Mouse (Mus musculus): ENCODE results near the gene Sema4a.

The Sema4a gene

DNA sequence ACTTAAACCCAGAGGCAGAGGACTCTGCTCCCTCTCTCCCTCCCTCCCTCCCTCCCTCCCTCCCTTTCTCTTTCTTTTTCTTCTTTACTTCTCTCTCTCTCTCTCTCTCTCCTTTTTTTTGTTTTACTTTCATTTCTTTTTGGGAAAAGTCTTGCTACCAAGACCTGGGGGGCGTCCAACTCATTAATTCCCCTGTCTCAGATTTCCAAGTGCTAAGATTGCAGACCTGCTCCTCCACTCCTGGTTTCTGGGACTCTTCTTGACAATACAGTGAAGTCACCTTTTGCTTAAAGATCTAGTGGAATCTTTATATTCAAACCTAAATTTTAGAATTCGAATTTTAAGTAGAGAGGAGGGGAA, 35.7 kb downstream of the Sema4a start:
- no peak for DNase-seq

DNA sequence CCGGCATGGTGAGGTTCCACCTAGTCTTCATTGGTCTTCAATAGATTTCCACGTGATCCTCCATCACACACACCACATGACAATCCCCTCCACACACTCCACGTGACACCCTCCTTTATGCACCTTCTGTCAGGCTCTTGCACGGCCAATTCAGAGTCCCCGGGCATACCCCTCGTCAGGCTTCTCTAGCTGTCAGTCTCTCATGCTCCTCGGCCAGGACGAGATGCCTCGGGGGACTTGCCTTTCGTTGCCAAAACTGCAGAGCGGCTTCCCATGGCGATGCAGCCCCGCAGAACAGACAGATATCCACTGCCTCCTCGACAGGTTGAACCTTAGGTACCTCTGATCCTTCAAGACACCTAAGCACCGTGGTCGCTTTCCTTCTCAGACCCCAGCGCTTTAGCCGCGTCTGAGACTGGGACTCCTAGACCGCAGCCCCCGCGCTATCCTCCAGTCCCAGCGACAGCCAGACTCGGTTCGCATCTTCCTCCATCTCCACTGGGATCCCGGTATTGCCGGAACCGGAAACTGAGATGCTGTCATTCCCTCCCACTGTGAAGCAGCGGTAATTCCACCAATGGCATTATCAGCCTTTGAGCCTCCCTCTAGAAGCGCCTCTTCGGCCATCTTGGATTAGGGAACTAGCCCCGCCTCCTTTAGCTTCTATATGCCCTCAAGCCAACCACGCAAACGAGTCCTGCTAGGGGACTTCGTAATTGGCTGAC, 36.2 kb downstream of the Sema4a start, which contains the start of gene Slc25a44:
TSS of gene Slc25a44 (minus strand) at position 535 of the 725 bp plus-strand sequence.
- DNase-seq = peak; percentile 77 to 90

DNA sequence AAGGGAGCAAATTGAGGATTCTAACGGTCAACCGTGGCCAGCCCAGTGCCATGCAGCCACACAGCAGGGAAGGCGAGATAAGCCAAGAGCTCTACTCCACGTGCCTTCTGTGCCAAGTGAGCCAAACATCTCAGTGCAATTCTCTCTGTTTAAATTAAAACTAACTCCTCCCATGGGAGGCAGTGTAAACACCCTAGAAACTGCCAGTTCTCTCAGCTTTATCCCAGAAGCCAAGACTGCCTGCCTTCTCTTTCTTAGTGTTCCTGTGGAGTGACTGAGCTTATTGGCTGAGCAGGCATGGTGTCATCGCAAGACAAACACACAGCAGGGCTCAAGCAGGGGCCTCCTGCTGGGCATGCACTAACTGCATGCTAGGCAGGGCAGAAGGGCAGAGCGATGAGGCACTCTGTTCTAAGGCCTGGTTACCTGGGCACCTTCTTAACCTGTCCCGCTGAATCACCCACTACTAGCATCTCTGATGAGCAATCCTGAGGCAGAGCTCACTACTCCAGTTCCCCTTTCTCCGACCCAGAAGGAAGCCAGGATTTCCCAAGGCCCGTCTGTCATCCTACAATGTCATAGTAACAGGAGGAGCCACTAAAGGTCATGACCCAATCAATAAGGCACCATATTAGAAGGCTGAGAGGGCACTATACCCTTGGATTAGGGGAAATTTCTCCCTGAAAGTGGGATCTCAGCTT, 38.8 kb downstream of the Sema4a start:
- no peak for DNase-seq

DNA sequence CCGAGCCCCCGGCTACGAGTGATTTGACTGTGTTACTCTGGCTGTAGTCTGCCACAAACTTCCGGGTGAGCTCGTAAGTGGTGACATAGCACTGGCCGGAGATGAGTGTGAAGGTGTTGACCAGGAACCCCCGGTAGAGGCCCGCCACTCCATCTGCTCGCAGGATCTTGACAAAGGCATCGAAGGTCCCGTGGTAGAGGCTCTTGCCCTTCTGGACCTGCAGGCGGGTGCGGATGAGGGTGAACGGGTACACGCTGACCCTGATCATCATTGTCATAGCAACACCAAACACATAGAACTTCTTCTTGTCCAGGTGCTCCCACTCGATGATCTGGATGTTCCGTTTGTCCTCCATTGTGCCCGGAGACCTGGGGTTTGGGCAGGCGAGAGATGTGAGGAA, 40.2 kb downstream of the Sema4a start:
- DNase-seq = no peak

DNA sequence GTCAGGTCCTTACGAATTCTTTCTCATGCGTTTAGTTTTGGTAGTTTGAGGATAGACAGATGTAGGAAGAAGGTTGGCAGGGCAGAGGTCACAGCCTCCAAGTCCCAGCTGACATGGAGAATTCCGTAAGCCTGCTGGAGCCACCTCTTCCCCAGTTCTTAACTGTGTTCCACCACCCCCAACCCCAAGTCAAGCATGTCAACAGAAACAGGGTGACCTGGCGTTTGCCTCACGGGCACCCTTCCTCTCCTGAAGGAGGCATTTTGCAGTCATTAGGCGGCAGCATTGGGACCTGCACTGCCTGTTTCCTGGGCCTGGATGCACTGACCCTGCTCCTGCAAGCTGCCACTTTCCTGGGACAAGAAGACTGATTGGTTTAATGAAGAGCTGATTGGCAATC, 43.0 kb downstream of the Sema4a start:
- no peak for DNase-seq

DNA sequence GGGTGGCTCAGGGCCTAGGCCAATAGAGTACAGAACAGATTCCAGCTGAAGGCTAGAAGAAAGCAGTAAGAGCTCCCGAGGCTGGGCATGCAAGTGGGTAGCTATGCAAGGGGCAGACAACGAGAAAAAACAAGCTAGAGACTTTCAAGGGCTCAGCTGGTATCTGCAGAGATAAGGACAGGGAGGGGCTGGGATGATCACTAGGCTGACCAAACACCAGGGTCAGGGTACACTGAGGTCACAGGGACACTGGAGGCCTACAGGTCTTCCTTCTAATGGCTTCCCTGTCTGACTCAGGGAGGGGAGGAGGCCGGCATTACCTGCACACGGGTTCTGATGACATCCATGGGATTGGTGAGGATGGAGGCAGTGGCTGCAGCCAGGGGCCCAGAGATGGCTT, 45.3 kb downstream of the Sema4a start:
- no peak for DNase-seq

DNA sequence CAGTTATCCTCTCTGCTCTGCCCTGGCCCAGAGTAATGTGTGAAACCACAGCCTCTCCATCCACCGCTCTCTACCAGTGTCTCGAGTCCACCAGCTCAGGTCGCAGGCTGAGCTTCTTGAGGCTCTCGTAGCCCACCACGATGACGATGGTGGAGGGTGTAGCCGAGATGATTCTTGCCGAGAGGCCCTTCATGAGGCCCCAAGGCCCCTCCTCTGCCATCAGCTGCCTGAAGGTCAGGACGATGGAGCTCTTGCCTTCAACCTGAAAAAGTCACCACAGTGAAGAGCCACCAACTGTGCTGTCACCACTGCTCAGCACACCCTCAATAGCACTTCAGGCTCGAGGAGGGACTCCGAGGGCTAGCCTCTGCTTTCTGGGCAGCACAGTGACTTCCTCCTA, 48.3 kb downstream of the Sema4a start:
- no peak for DNase-seq

DNA sequence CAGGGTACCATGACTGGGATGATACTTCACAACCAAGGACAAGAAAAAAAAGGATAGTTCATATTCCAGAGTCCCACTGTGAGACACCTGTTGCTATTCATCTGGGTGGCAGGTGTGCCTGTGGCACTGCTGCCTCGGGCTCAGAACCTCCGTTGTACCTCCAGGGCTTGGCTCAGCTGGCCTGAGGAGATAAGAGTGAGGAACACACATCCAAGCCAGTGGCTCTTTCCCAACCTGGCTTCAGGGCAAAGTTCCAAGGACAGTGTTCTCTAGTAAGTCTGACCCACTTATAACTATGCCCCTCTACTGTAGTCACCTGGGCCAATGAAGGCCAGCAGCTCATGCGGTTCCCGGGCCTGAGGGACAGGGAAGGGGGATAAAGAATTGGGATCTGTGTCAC, 49.3 kb downstream of the Sema4a start:
- DNase-seq = no peak

DNA sequence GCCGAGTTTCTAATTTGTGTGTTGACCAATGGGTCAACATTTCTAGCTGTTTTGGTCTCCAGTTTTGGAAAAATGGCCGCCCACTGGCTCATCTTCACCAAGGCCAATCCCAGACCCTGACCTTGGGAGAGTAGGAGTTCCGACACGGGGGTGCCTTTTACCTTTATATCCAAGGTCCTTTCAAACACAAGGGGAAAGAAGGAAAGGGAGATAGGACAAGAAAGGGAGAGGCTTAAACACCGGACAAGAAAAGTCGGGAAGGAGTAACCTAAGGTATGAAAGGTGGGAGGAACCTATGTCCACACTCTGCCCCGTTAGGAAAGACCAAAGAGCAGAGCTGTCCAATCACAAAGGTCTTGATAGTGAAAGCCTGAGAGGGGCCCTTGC, 50.3 kb downstream of the Sema4a start:
- no peak for DNase-seq

DNA sequence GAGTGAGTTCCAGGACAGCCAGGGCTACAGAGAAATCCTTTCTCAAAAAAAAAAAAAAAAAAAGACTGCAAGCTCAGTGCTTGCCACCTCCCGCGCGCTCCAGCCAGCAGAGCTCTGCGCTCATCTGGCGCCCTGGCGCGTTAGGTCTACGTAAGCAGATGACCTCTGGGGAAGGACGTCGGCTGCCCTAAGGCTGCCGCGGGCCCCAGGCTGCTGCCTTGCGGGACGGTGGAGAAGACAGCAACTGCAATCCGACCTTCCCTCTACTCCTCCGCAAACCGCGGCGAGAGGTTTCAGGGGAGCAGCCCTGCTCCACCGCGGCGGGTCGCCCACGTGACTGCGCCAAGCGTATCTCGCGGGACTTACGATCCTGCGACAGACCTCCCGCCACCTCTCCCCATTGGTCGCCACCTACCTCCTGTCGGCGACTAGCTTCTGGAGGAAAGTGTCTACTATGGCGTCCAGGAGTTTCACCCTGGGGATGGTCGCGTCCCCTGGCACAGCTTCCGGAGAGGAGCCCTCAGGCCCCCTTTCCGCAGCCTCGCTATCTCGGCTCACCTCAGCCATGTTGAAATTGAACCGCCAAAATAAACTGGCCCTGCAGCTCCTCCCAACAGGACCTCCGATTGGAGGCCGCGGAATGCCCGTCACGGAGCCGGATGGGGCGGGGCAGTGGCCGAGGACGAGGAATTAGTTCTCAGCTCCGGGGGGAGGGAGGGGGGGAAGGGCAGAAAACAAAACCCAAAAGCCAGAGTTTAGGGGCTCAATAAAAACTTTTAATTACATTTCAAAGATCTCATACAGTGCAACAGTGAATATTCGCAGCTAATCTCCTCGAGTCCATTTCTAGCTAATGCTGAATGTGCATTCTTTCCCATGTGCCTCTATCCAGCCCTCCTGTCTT, 51.0 kb downstream of the Sema4a start, which contains the start of gene Pmf1:
TSS of gene Pmf1 (minus strand) at position 591 of the 904 bp plus-strand sequence.
- DNase-seq = peak; percentile 85 to 89

DNA sequence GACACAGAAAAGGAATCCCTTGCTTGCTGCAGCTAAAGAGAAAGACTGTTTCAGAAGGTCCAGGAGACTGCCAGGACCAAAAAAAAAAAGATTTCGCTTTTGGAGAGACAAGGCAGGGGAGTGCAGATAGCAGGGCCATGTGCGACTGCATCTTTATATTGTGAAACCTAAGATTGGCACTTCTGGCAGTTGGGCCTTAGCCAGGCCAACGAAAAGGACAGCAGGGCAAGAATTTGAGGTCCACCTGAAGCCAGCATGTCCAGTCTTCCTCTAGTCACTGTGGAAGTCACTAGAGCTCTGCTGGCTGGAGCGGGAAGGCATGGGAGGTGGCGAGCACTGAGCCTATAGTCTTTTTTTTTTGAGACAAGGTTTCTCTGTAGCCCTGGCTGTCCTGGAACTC, 52.0 kb downstream of the Sema4a start:
- DNase-seq = no peak

DNA sequence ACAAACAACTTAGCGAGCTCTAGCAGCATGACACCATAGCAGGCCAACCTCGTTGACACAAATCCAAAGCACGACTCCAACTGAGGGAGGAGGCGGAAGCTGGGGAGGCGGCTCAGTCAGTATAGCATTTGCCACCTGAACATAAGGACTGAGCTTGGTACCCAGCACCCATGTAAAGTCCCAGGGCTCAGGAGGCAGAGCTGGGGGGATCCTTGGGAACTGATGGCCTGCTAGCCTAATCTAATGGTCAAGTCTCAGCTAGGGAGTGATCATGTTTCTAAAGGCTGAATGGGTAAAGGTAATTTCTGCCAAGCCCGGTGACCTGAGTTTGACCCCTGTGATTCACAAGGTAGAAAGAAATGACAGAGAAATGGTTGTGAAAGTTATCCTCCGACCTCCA, 53.5 kb downstream of the Sema4a start:
- no peak for DNase-seq

DNA sequence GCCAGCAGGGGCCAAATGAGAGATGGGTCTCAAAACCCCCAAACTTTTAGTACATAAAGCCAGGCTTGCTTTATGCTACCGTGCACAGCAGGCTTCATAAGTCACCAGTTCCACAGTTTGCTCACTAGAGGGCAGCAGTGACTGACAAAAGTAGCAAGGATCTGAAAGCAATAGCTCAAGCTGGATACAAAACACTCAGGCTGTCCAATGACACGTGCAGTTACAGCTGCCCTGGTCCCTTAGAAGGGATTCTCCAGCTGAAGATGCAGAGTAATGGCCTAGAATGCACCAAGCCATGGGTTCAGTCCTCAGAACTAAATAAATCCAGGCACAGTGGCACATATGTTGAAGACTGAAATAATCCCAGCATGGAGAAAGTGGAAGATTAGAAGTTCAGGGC, 53.9 kb downstream of the Sema4a start:
- peak in 1 of 2 experiments; percentile 45 for DNase-seq

DNA sequence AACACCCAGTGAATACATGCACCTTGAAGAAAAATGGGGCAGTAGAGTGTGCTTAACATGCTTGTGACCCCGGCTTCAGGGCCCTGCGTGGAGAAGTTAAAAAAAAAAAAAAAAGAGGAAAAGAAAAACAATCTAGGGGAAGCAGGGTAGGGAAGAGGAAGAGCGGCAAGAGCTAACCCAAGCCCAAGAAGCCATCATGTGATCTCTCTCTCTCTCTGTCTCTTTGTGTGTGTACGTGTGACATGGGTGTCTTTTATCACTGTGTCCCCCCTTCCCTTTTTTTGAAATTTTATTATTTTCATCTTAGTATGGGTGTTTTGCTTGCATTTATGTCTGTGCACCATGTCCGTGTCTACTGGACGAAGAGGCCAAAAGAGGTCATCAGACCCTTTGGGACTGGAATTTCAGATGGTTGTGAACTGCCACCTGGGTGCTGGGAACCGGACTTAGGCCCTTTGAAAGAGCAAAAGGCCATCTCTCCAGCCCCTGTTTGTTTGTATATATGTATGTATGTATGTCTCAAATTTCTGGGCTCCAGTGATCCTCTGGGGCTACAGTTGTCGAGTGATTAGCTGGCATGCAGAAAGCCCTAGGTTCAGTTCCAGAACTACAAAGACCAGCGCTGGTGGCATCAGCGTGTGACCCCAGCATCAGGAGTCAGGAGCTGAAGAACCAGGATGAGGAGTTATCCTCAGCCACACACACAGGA, 57.3 kb downstream of the Sema4a start:
- DNase-seq = no peak

DNA sequence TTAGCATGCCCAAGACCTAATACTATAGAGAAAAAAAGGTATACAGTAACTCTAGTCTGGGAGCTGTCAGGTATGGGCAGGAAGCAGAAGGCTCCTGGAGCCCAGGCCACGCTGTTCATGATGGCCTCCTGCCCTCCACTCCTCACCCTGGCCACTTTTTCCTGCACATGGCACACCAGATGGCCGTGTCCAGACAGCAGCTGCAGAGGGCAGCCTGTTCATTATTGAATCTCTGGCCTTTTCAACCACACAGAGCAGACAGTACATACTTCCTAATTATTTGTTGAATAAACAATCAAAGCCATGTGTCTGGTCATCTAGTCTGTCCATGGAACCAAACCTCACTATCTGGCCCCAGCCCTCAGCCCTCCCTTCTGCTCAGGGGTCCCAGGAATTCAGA, 62.3 kb downstream of the Sema4a start:
- DNase-seq = no peak

DNA sequence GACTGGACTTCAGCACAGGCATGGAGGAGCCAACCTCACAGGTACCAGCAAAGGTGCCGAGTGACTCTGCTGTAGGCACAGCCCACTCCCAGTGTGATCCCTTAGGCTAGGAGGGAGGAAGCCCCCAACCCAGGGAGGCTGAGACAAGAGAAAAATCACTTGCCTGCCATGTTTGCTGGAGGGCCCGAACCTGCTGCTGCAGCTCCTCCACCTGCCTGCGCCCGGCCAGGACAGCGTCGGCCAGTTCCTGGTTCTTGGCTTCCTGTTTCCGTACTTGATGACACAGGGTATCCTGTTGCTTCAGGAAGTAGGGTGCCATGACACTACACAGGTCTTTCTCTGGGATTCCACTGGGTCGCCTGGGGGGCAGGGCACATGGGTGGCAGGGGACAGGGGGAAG, 65.2 kb downstream of the Sema4a start:
- DNase-seq = peak; percentile 15 to 19

DNA sequence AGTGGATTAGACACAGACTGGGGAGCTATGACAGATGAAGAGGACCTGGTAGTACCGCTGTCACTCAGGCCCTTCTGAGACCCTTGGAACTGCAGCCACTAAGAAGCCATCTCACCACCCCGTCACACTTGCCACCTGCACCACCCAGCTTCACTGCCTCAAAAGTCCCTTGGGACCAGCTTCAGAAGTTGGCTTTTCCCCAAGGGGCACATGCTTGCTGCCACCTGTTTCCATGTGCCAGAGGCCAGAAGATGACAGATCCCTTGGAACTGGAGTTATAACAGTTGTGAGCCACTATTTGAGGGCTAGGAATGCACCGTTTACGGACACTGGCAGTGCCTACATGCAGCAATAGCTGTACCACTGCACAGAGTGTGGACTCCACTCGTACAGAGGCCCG, 65.7 kb downstream of the Sema4a start:
- DNase-seq = peak; percentile 37 to 49

DNA sequence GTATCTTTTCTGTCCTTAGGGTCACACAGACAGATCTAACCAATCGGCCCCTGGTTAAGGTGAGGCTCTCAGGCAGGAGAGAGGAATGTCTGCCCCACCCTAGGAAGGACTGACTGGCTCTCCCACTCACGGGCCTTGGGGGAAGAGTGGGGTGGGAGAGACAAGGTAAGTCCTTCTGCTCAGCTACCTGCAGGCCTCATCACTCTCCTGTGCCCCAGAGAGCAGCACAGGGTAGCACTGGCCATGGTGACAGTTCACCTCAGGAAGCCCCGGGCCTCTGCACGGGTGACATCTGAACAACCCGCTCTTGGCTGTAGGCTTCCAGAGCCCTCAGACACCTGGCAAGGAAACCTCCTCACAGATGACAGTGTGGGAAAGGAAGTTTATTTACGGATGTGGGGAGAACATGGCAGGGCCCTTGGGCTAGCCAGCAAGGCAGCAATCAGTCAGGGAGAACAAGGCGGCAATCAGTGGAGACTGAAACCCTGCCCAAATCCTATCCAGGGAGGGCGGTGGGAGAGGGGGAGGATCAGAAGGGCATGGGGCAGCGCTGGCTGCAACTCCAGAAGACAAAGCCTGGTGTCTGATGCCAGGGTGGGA, 67.1 kb downstream of the Sema4a start:
- no peak for DNase-seq

Measured in spleen, adult 18-20 months (tissue).